Mouse (Mus musculus): Measurements from ENCODE around the gene Ncs1.

The Ncs1 gene

GRCm38 (mm10) chr2:31244216-31244615 lies 1.4 kb upstream of the Ncs1 start:
- no peak for DNase-seq (ENCODE audit: low spot score in 2 of 2)

GRCm38 (mm10) chr2:31245051-31245450 lies 572 bp upstream of the Ncs1 start:
- DNase-seq (ENCODE audit: low spot score in 2 of 2), result peak in 1 of 2 experiments; percentile 27

GRCm38 (mm10) chr2:31246251-31246971 lies 788 bp downstream of the Ncs1 start:
- DNase-seq (ENCODE audit: low spot score in 2 of 2), result peak; percentile 41 to 59

GRCm38 (mm10) chr2:31248856-31249255 lies 3.2 kb downstream of the Ncs1 start:
- DNase-seq (ENCODE audit: low spot score in 2 of 2), result no peak

GRCm38 (mm10) chr2:31252167-31252566 lies 6.5 kb downstream of the Ncs1 start:
- DNase-seq (ENCODE audit: low spot score in 2 of 2), result no peak

- no peak for DNase-seq (ENCODE audit: low spot score in 2 of 2)
These were observed 7.8 kb downstream of the Ncs1 start for GRCm38 (mm10) chr2:31253463-31253862.

- DNase-seq (ENCODE audit: low spot score in 2 of 2), result no peak
These were observed 9.2 kb downstream of the Ncs1 start for GRCm38 (mm10) chr2:31254806-31255205.

- no peak for DNase-seq (ENCODE audit: low spot score in 2 of 2)
These were observed 10.6 kb downstream of the Ncs1 start for GRCm38 (mm10) chr2:31255952-31256938.

GRCm38 (mm10) chr2:31257096-31257495 lies 11.5 kb downstream of the Ncs1 start:
- no peak for DNase-seq (ENCODE audit: low spot score in 2 of 2)

GRCm38 (mm10) chr2:31258609-31259366 lies 13.2 kb downstream of the Ncs1 start:
- peak; percentile 35 to 76 for DNase-seq (ENCODE audit: low spot score in 2 of 2)

GRCm38 (mm10) chr2:31259367-31259920 lies 13.8 kb downstream of the Ncs1 start:
- DNase-seq (ENCODE audit: low spot score in 2 of 2), result no peak

- no peak for DNase-seq (ENCODE audit: low spot score in 2 of 2)
These were observed 14.9 kb downstream of the Ncs1 start for GRCm38 (mm10) chr2:31260549-31260948.

GRCm38 (mm10) chr2:31263039-31263461 lies 17.4 kb downstream of the Ncs1 start:
- DNase-seq (ENCODE audit: low spot score in 2 of 2), result peak in 1 of 2 experiments; percentile 64

GRCm38 (mm10) chr2:31263746-31264378 lies 18.2 kb downstream of the Ncs1 start:
- DNase-seq (ENCODE audit: low spot score in 2 of 2), result peak; percentile 66 to 93

GRCm38 (mm10) chr2:31267447-31267846 lies 21.8 kb downstream of the Ncs1 start:
- no peak for DNase-seq (ENCODE audit: low spot score in 2 of 2)

- no peak for DNase-seq (ENCODE audit: low spot score in 2 of 2)
These were observed 23.0 kb downstream of the Ncs1 start for GRCm38 (mm10) chr2:31268631-31269030.

GRCm38 (mm10) chr2:31269188-31269587 lies 23.6 kb downstream of the Ncs1 start:
- no peak for DNase-seq (ENCODE audit: low spot score in 2 of 2)

GRCm38 (mm10) chr2:31269847-31270246 lies 24.2 kb downstream of the Ncs1 start:
- DNase-seq (ENCODE audit: low spot score in 2 of 2), result no peak

GRCm38 (mm10) chr2:31270470-31270869 lies 24.8 kb downstream of the Ncs1 start:
- DNase-seq (ENCODE audit: low spot score in 2 of 2), result no peak

GRCm38 (mm10) chr2:31271071-31271470 lies 25.4 kb downstream of the Ncs1 start:
- DNase-seq (ENCODE audit: low spot score in 2 of 2), result no peak

- DNase-seq (ENCODE audit: low spot score in 2 of 2), result no peak
These were observed 29.4 kb downstream of the Ncs1 start for GRCm38 (mm10) chr2:31274993-31275392.
